Mouse (Mus musculus) Muller cell, postnatal 12 days (primary cell): Measurements from ENCODE around the gene Tjap1.

ENCODE experiments used
- DNase-seq: peaks from one replicate; pipeline ENCODE4 v3.0.0-alpha.2; 2015; ENCODE audit errors: inconsistent ontology term

The Tjap1 gene

GRCm38 (mm10) chr17:46282483-46283123 is at the start of gene Tjap1:
TSS of gene Tjap1 (minus strand) at chr17:46283026.
- DNase-seq: peak; percentile 96

GRCm38 (mm10) chr17:46328723-46329122 is 45.9 kb upstream of the Tjap1 start:
- DNase-seq: no peak

GRCm38 (mm10) chr17:46327906-46328534 is 45.2 kb upstream of the Tjap1 start, which contains the start of gene Abcc10:
TSS of gene Abcc10 (minus strand) at chr17:46328352.
- peak; percentile 97 for DNase-seq

GRCm38 (mm10) chr17:46327413-46327905 is 44.6 kb upstream of the Tjap1 start:
- no peak for DNase-seq

GRCm38 (mm10) chr17:46322046-46322823 is 39.4 kb upstream of the Tjap1 start:
- DNase-seq: no peak

- no peak for DNase-seq
These were observed 37.7 kb upstream of the Tjap1 start for GRCm38 (mm10) chr17:46320492-46320891.

GRCm38 (mm10) chr17:46315813-46316212 is 33.0 kb upstream of the Tjap1 start:
- DNase-seq: no peak

- DNase-seq: no peak
These were observed 30.4 kb upstream of the Tjap1 start for GRCm38 (mm10) chr17:46313135-46313715.

- no peak for DNase-seq
These were observed 27.7 kb upstream of the Tjap1 start for GRCm38 (mm10) chr17:46310515-46310914.

GRCm38 (mm10) chr17:46309835-46310234 is 27.0 kb upstream of the Tjap1 start:
- DNase-seq: no peak

GRCm38 (mm10) chr17:46306956-46307355 is 24.1 kb upstream of the Tjap1 start:
- no peak for DNase-seq

GRCm38 (mm10) chr17:46304184-46304583 is 21.4 kb upstream of the Tjap1 start:
- DNase-seq: no peak

- DNase-seq: no peak
These were observed 19.1 kb upstream of the Tjap1 start for GRCm38 (mm10) chr17:46301892-46302291.

- peak; percentile 81 for DNase-seq
These were observed 15.5 kb upstream of the Tjap1 start for GRCm38 (mm10) chr17:46298220-46298913.

- peak; percentile 33 for DNase-seq
These were observed 14.8 kb upstream of the Tjap1 start, which contains the start of gene Dlk2 for GRCm38 (mm10) chr17:46297364-46298219. TSS of gene Dlk2 (plus strand) at chr17:46297421.

- DNase-seq: no peak
These were observed 14.2 kb upstream of the Tjap1 start for GRCm38 (mm10) chr17:46297028-46297363.

GRCm38 (mm10) chr17:46296601-46297000 is 13.8 kb upstream of the Tjap1 start:
- no peak for DNase-seq

GRCm38 (mm10) chr17:46287678-46288095 is 4.9 kb upstream of the Tjap1 start:
- no peak for DNase-seq

- no peak for DNase-seq
These were observed 2.6 kb upstream of the Tjap1 start for GRCm38 (mm10) chr17:46285407-46285806.

GRCm38 (mm10) chr17:46284653-46285052 is 1.8 kb upstream of the Tjap1 start:
- DNase-seq: no peak

- no peak for DNase-seq
These were observed 1.1 kb upstream of the Tjap1 start for GRCm38 (mm10) chr17:46283911-46284310.
